Mouse (Mus musculus) colon, adult 2 months (tissue): ENCODE data around the gene Gm10322. TPM values are rescaled to one million over a fixed set of nuclear protein-coding genes. Genes with fewer than 3 reads are reported as not detected.

Experiments
- polyA plus RNA-seq: library from polyadenylated mRNA; depleted of rRNA; stranded (reverse); fragments of >200 nt; gene quantifications from 2 replicates; pipeline ENCODE4 v1.2.3, GENCODE M21; 2012; rRNA removed

Gene Gm10322
- 0.72 TPM in 1 of 2 replicates, not detected in the other for polyA plus RNA-seq

DNA sequence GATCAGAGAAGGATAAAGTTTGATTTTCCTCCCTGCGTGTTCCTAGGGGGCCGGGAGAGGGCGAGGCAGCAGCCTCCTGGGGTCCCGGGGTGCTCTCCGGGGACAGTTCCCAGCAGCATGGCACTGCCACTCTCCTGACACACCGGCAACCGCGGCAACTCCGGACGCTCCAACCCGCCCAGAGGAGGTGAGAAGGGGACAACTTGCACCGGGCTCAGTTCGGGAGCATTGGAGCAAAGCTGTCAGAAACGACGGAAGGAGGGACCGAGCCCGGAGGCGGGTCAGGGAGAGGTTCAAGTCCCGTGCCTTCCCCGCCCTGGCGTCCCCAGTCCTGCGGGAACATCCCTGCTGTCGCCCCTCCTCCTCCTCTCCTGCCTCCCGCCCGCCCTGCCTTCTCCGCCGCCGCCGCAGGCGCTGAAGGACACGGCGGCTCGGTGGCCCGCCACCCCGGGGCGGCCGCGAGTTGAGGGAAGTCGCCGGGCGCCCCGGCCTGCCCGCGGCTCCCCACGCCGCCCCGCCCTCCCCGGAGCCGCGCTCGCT lies at the start of gene Gm10322:
Gm10322 (plus strand) TSS at position 83 of the 540 bp plus-strand sequence.

DNA sequence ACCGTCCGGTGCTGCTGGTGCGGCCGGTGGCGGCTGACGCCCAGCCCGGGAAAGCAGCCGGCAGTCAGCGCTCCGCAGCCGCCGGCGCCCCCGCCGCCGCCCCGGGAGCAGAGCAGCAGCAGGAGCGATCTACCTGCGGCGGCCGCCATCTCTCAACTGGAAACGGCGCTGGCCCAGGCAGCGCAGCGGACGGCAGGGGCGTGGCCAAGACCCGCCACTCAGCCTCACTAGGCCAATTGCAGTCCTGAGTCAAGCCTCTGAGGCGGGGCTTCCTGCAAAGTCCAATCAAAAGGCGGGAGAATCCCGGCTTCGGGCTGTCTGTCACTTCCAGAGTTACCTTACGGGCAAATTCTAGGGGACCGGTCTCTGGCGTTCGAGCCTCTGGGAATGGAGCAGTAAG lies 659 bp downstream of the Gm10322 start, which contains the start of gene Mcu:
Mcu (minus strand) TSS at position 171 of the 400 bp plus-strand sequence.

Other genes with a start within 250 kb of the Gm10322 start
- gene Gm10273, start 220.4 kb upstream of the Gm10322 start, polyA plus RNA-seq, result 3.4 and 4.5 TPM in 2 replicates
- gene Pla2g12b, start 212.4 kb upstream of the Gm10322 start, polyA plus RNA-seq, result 1.7 and 2.5 TPM in 2 replicates
- 0.09 and 0.70 TPM in 2 replicates for gene Oit3, start 174.3 kb upstream of the Gm10322 start, polyA plus RNA-seq
- 46.0 and 65.1 TPM in 2 replicates for gene Mcu, start 629 bp downstream of the Gm10322 start, polyA plus RNA-seq
- 73.0 and 76.4 TPM in 2 replicates for gene Micu1, start 86.4 kb downstream of the Gm10322 start, polyA plus RNA-seq